Mouse (Mus musculus) stomach, embryonic 16.5 days (tissue): ENCODE data around the gene Mllt3. TPM values are rescaled to one million over a fixed set of nuclear protein-coding genes. Genes with fewer than 3 reads are reported as not detected.

Experiments
- ATAC-seq: fragments of 200-750 bp; cut with Nextera tagmentation; 2 replicates; pipeline ENCODE4 v1.8.0; 2017; ENCODE audit warnings: moderate number of reproducible peaks, moderate TSS enrichment; ENCODE audit not compliant: insufficient read depth, low FRiP score
- H3K27ac ChIP-seq: fragments of 300-500 bp; sonication (generic); 2 replicates; pipeline ENCODE4 v1.5.1; 2014; ENCODE audit warnings: low read length
- H3K27me3 ChIP-seq: fragments of 300-500 bp; sonication (generic); 2 replicates; pipeline ENCODE4 v1.6.1; 2014; ENCODE audit warnings: low read length, control low read depth, mixed read lengths; ENCODE audit not compliant: control insufficient read depth, insufficient read depth
- H3K36me3 ChIP-seq: fragments of 300-500 bp; sonication (generic); 2 replicates; pipeline ENCODE4 v1.6.1; 2014; ENCODE audit warnings: low read length; ENCODE audit not compliant: control insufficient read depth, insufficient read depth
- H3K4me1 ChIP-seq: fragments of 300-500 bp; sonication (generic); 2 replicates; pipeline ENCODE4 v1.6.1; 2014; ENCODE audit warnings: low read length, control low read depth, mixed read lengths; ENCODE audit not compliant: control insufficient read depth, insufficient read depth
- H3K4me2 ChIP-seq: fragments of 300-500 bp; sonication (generic); 2 replicates; pipeline ENCODE4 v1.6.1; 2014; ENCODE audit warnings: low read depth, low read length, mixed read lengths
- H3K4me3 ChIP-seq: fragments of 300-500 bp; sonication (generic); replicated peaks from 2 replicates; pipeline ENCODE4 v1.5.1; 2014; ENCODE audit warnings: mild to moderate bottlenecking, low read length
- H3K9ac ChIP-seq: fragments of 300-500 bp; sonication (generic); 2 replicates; pipeline ENCODE4 v1.6.1; 2014; ENCODE audit warnings: low read length
- H3K9me3 ChIP-seq: fragments of 300-500 bp; sonication (generic); replicated peaks from 2 replicates; pipeline ENCODE4 v1.6.1; 2016; ENCODE audit warnings: low read length, control low read depth; ENCODE audit not compliant: control insufficient read depth
- WGBS: fragments of 180-500 bp; shearing (Covaris S2); extraction: QIAGEN DNeasy Blood & Tissue Kit; methylation state at CpG from one replicate; pipeline ENCODE4 v1.1.7; 2014; 5-methylcytosine and 5-hydroxymethylcytosine counted together
- polyA plus RNA-seq: library from polyadenylated mRNA; unstranded; fragments of >200 nt; fragmentation: Nextera tagmentation; extraction: Ambion mirVana; gene quantifications from 2 replicates; pipeline ENCODE4 v1.2.1, GENCODE M21; 2015

Mllt3 gene
- polyA plus RNA-seq, 1 experiment from 2014 or later: 41.5 TPM

GRCm38 (mm10) chr4:87837471-87838361 is 195.4 kb downstream of the Mllt3 start:
- H3K4me2 ChIP-seq: no peak overlapping the region
- H3K9ac ChIP-seq: no peak overlapping the region
- no peaks in the 10 kb centered on the region for H3K27me3 ChIP-seq
- peaks cover 3% of the 10 kb centered on the region; the same call in 1 of the 2 replicates for H3K4me1 ChIP-seq
- H3K4me3 ChIP-seq: no peak overlapping the region
- 93% methylated on average over 2 of the region's 2 CpGs for WGBS
- ATAC-seq: no peak
- no peaks in the 10 kb centered on the region for H3K9me3 ChIP-seq
- H3K36me3 ChIP-seq: no peaks in the 10 kb centered on the region
- H3K27ac ChIP-seq: peak overlapping the region; percentile 44

GRCm38 (mm10) chr4:87836257-87836656 is 196.9 kb downstream of the Mllt3 start:
- Histone ChIP-seq H3K4me3 (no peak overlapping the region), H3K4me1 (peaks cover 3% of the 10 kb centered on the region; the same call in 1 of the 2 replicates), H3K27ac (no peak overlapping the region), H3K27me3 (no peaks in the 10 kb centered on the region), H3K4me2 (no peak overlapping the region), H3K9me3 (no peaks in the 10 kb centered on the region), H3K9ac (no peak overlapping the region), H3K36me3 (no peaks in the 10 kb centered on the region)
- 64% methylated on average over 5 of the region's 5 CpGs for WGBS
- ATAC-seq: no peak

GRCm38 (mm10) chr4:87835191-87835590 is 198.0 kb downstream of the Mllt3 start:
- H3K27ac ChIP-seq: no peak overlapping the region
- H3K9ac ChIP-seq: no peak overlapping the region
- no peak for ATAC-seq
- no peak overlapping the region for H3K4me2 ChIP-seq
- no peaks in the 10 kb centered on the region for H3K9me3 ChIP-seq
- 65% methylated on average over 6 of the region's 6 CpGs for WGBS
- H3K4me1 ChIP-seq: peaks cover 3% of the 10 kb centered on the region; the same call in 1 of the 2 replicates
- H3K4me3 ChIP-seq: no peak overlapping the region
- H3K27me3 ChIP-seq: no peaks in the 10 kb centered on the region
- H3K36me3 ChIP-seq: no peaks in the 10 kb centered on the region

GRCm38 (mm10) chr4:87834310-87834709 is 198.9 kb downstream of the Mllt3 start:
- ATAC-seq: no peak
- Histone ChIP-seq H3K27ac (no peak overlapping the region), H3K4me2 (no peak overlapping the region), H3K4me1 (peaks cover 3% of the 10 kb centered on the region; the same call in 1 of the 2 replicates), H3K4me3 (no peak overlapping the region), H3K36me3 (no peaks in the 10 kb centered on the region), H3K9me3 (no peaks in the 10 kb centered on the region), H3K27me3 (no peaks in the 10 kb centered on the region), H3K9ac (no peak overlapping the region)
- WGBS: 35% methylated on average over 2 of the region's 2 CpGs

- no peak for ATAC-seq
- no peak overlapping the region for H3K9ac ChIP-seq
- H3K4me2 ChIP-seq: no peak overlapping the region
- peaks cover 3% of the 10 kb centered on the region; the same call in 1 of the 2 replicates for H3K4me1 ChIP-seq
- no peaks in the 10 kb centered on the region for H3K27me3 ChIP-seq
- WGBS: 84% methylated on average over 6 of the region's 6 CpGs
- H3K9me3 ChIP-seq: no peaks in the 10 kb centered on the region
- no peak overlapping the region for H3K4me3 ChIP-seq
- no peak overlapping the region for H3K27ac ChIP-seq
- no peaks in the 10 kb centered on the region for H3K36me3 ChIP-seq
These were observed 202.3 kb downstream of the Mllt3 start for GRCm38 (mm10) chr4:87830794-87831306.

- H3K9me3 ChIP-seq: no peaks in the 10 kb centered on the region
- H3K27ac ChIP-seq: no peak overlapping the region
- 88% methylated on average over 5 of the region's 5 CpGs for WGBS
- no peak overlapping the region for H3K9ac ChIP-seq
- no peaks in the 10 kb centered on the region for H3K27me3 ChIP-seq
- no peaks in the 10 kb centered on the region for H3K36me3 ChIP-seq
- no peak for ATAC-seq
- H3K4me2 ChIP-seq: no peak overlapping the region
- no peaks in the 10 kb centered on the region; the same call in 1 of the 2 replicates for H3K4me1 ChIP-seq
- no peak overlapping the region for H3K4me3 ChIP-seq
These were observed 203.6 kb downstream of the Mllt3 start for GRCm38 (mm10) chr4:87829426-87830063.

- whole genome bisulfite sequencing: 76% methylated on average over 5 of the region's 5 CpGs
- no peak overlapping the region for H3K9ac ChIP-seq
- H3K4me1 ChIP-seq: no peaks in the 10 kb centered on the region
- H3K4me2 ChIP-seq: no peak overlapping the region
- H3K27me3 ChIP-seq: no peaks in the 10 kb centered on the region
- H3K27ac ChIP-seq: no peak overlapping the region
- H3K4me3 ChIP-seq: no peak overlapping the region
- ATAC-seq: no peak
- H3K36me3 ChIP-seq: peaks cover 6% of the 10 kb centered on the region; the same call in 1 of the 2 replicates
- H3K9me3 ChIP-seq: no peaks in the 10 kb centered on the region
These were observed 206.8 kb downstream of the Mllt3 start for GRCm38 (mm10) chr4:87826336-87826735.

GRCm38 (mm10) chr4:87823623-87824022 is 209.5 kb downstream of the Mllt3 start:
- Histone ChIP-seq H3K36me3 (peaks cover 6% of the 10 kb centered on the region; the same call in 1 of the 2 replicates), H3K27ac (no peak overlapping the region), H3K9ac (no peak overlapping the region), H3K27me3 (no peaks in the 10 kb centered on the region), H3K4me2 (no peak overlapping the region), H3K9me3 (no peaks in the 10 kb centered on the region), H3K4me1 (no peaks in the 10 kb centered on the region), H3K4me3 (no peak overlapping the region)
- ATAC-seq: no peak
- WGBS: 67% methylated on average over 3 of the region's 3 CpGs

GRCm38 (mm10) chr4:87823191-87823590 is 210.0 kb downstream of the Mllt3 start:
- Histone ChIP-seq H3K9me3 (no peaks in the 10 kb centered on the region), H3K4me2 (no peak overlapping the region), H3K27ac (no peak overlapping the region), H3K9ac (no peak overlapping the region), H3K4me3 (no peak overlapping the region), H3K4me1 (no peaks in the 10 kb centered on the region), H3K27me3 (no peaks in the 10 kb centered on the region), H3K36me3 (peaks cover 6% of the 10 kb centered on the region; the same call in 1 of the 2 replicates)
- no peak for ATAC-seq
- WGBS: 60% methylated on average over 6 of the region's 6 CpGs
